Mouse (Mus musculus): ENCODE measurements around the gene Tbx6. TPM values are rescaled to one million over a fixed set of nuclear protein-coding genes. Genes with fewer than 3 reads are reported as not detected.

The Tbx6 gene
- total and polyA plus RNA-seq, 2 experiments from 2014 or later: 0.11 to 0.38 TPM

GRCm38 (mm10) chr7:126746066-126746465 is 35.2 kb upstream of the Tbx6 start:
- 90% methylated on average over 12 of the region's 12 CpGs for WGBS
- Histone ChIP-seq H3K36me3 (ENCODE audit: insufficient read depth) (no peaks in the 10 kb centered on the region), H3K4me3 (ENCODE audit: low read depth, low read length) (no peak overlapping the region), H3K9me3 (ENCODE audit: low read length) (no peaks in the 10 kb centered on the region), H3K9ac (no peak overlapping the region), H3K27me3 (ENCODE audit: insufficient read depth, low read length) (no peaks in the 10 kb centered on the region), H3K4me2 (ENCODE audit: low read depth) (no peak overlapping the region), H3K27ac (ENCODE audit: low read depth, low read length) (no peak overlapping the region), H3K4me1 (ENCODE audit: insufficient read depth) (no peaks in the 10 kb centered on the region)
- ATAC-seq: no peak
- TF ChIP-seq CTCF (IDR thresholded peaks at IDR 0.05; ENCODE audit: low read depth): no peak
- no peak for DNase-seq

- Histone ChIP-seq H3K9me3 (ENCODE audit: low read length) (no peaks in the 10 kb centered on the region), H3K4me1 (ENCODE audit: insufficient read depth) (no peaks in the 10 kb centered on the region), H3K4me2 (ENCODE audit: low read depth) (no peak overlapping the region), H3K36me3 (ENCODE audit: insufficient read depth) (no peaks in the 10 kb centered on the region), H3K27ac (ENCODE audit: low read depth, low read length) (no peak overlapping the region), H3K27me3 (ENCODE audit: insufficient read depth, low read length) (no peaks in the 10 kb centered on the region), H3K4me3 (ENCODE audit: low read depth, low read length) (no peak overlapping the region), H3K9ac (no peak overlapping the region)
- DNase-seq (no peak), ATAC-seq (no peak)
- TF ChIP-seq CTCF (IDR thresholded peaks at IDR 0.05; ENCODE audit: low read depth): no peak
- WGBS: 47% methylated on average over 6 of the region's 6 CpGs
These were observed 34.5 kb upstream of the Tbx6 start for GRCm38 (mm10) chr7:126746798-126747197.

GRCm38 (mm10) chr7:126748824-126749223 is 32.5 kb upstream of the Tbx6 start:
- TF ChIP-seq CTCF (IDR thresholded peaks at IDR 0.05; ENCODE audit: low read depth): no peak
- H3K36me3 ChIP-seq (ENCODE audit: insufficient read depth): no peaks in the 10 kb centered on the region
- DNase-seq: no peak
- H3K4me3 ChIP-seq (ENCODE audit: low read depth, low read length): no peak overlapping the region
- no peaks in the 10 kb centered on the region for H3K9me3 ChIP-seq (ENCODE audit: low read length)
- no peaks in the 10 kb centered on the region for H3K27me3 ChIP-seq (ENCODE audit: insufficient read depth, low read length)
- no peak overlapping the region for H3K4me2 ChIP-seq (ENCODE audit: low read depth)
- H3K4me1 ChIP-seq (ENCODE audit: insufficient read depth): no peaks in the 10 kb centered on the region
- no peak overlapping the region for H3K27ac ChIP-seq (ENCODE audit: low read depth, low read length)
- H3K9ac ChIP-seq: no peak overlapping the region
- 81% methylated on average over 7 of the region's 7 CpGs for WGBS
- no peak for ATAC-seq

GRCm38 (mm10) chr7:126749582-126750343 is 31.5 kb upstream of the Tbx6 start:
- DNase-seq: no peak
- Histone ChIP-seq H3K4me3 (ENCODE audit: low read depth, low read length) (no peak overlapping the region), H3K9ac (no peak overlapping the region), H3K36me3 (ENCODE audit: insufficient read depth) (no peaks in the 10 kb centered on the region), H3K4me2 (ENCODE audit: low read depth) (no peak overlapping the region), H3K9me3 (ENCODE audit: low read length) (no peaks in the 10 kb centered on the region), H3K27ac (ENCODE audit: low read depth, low read length) (no peak overlapping the region), H3K27me3 (ENCODE audit: insufficient read depth, low read length) (no peaks in the 10 kb centered on the region), H3K4me1 (ENCODE audit: insufficient read depth) (no peaks in the 10 kb centered on the region)
- WGBS: 92% methylated on average over 17 of the region's 17 CpGs
- ATAC-seq: no peak
- TF ChIP-seq CTCF (IDR thresholded peaks at IDR 0.05; ENCODE audit: low read depth): no peak

GRCm38 (mm10) chr7:126754866-126755265 is 26.4 kb upstream of the Tbx6 start:
- Histone ChIP-seq H3K4me2 (ENCODE audit: low read depth) (0 out of 2 replicates have a peak overlapping the region, but pooled peaks have one; percentile 15), H3K9ac (no peak overlapping the region), H3K4me3 (ENCODE audit: low read depth, low read length) (no peak overlapping the region), H3K4me1 (ENCODE audit: insufficient read depth) (no peaks in the 10 kb centered on the region), H3K9me3 (ENCODE audit: low read length) (no peaks in the 10 kb centered on the region), H3K27me3 (ENCODE audit: insufficient read depth, low read length) (no peaks in the 10 kb centered on the region), H3K27ac (ENCODE audit: low read depth, low read length) (no peak overlapping the region), H3K36me3 (ENCODE audit: insufficient read depth) (no peaks in the 10 kb centered on the region)
- peak; percentile 81 for ATAC-seq
- DNase-seq: peak; percentile 89
- peak; percentile 87 for TF ChIP-seq CTCF (IDR thresholded peaks at IDR 0.05; ENCODE audit: low read depth)
- 2% methylated on average over 9 of the region's 9 CpGs for WGBS

GRCm38 (mm10) chr7:126758539-126758938 is 22.7 kb upstream of the Tbx6 start:
- no peak for DNase-seq
- Histone ChIP-seq H3K9me3 (ENCODE audit: low read length) (no peaks in the 10 kb centered on the region), H3K9ac (no peak overlapping the region), H3K4me3 (ENCODE audit: low read depth, low read length) (no peak overlapping the region), H3K36me3 (ENCODE audit: insufficient read depth) (peaks cover 7% of the 10 kb centered on the region), H3K27ac (ENCODE audit: low read depth, low read length) (no peak overlapping the region), H3K4me2 (ENCODE audit: low read depth) (no peak overlapping the region), H3K4me1 (ENCODE audit: insufficient read depth) (peaks cover 23% of the 10 kb centered on the region), H3K27me3 (ENCODE audit: insufficient read depth, low read length) (no peaks in the 10 kb centered on the region)
- TF ChIP-seq CTCF (IDR thresholded peaks at IDR 0.05; ENCODE audit: low read depth): no peak
- 69% methylated on average over 7 of the region's 7 CpGs for WGBS
- no peak for ATAC-seq

GRCm38 (mm10) chr7:126759050-126759671 is 22.1 kb upstream of the Tbx6 start, which contains the start of gene Mapk3:
TSS of gene Mapk3 (plus strand) at chr7:126759601.
- Histone ChIP-seq H3K4me1 (ENCODE audit: insufficient read depth) (peaks cover 23% of the 10 kb centered on the region), H3K4me3 (ENCODE audit: low read depth, low read length) (peak within 1 kb of the TSS; percentile 82), H3K9ac (peak within 1 kb of the TSS; percentile 76), H3K27me3 (ENCODE audit: insufficient read depth, low read length) (no peaks in the 10 kb centered on the region), H3K4me2 (ENCODE audit: low read depth) (peak within 1 kb of the TSS; percentile 62), H3K27ac (ENCODE audit: low read depth, low read length) (peak within 1 kb of the TSS; percentile 82), H3K9me3 (ENCODE audit: low read length) (no peaks in the 10 kb centered on the region), H3K36me3 (ENCODE audit: insufficient read depth) (peaks cover 13% of the 10 kb centered on the region)
- DNase-seq (peak; percentile 95), ATAC-seq (peak; percentile 71)
- 2% methylated on average over 32 of the region's 38 CpGs for WGBS
- peak; percentile 83 for TF ChIP-seq CTCF (IDR thresholded peaks at IDR 0.05; ENCODE audit: low read depth)
